Mouse (Mus musculus): ENCODE data around the gene Dhcr7. TPM values are rescaled to one million over a fixed set of nuclear protein-coding genes. Genes with fewer than 3 reads are reported as not detected.

The Dhcr7 gene
- polyA plus RNA-seq, 1 experiment from 2014 or later: 44.5 TPM

DNA sequence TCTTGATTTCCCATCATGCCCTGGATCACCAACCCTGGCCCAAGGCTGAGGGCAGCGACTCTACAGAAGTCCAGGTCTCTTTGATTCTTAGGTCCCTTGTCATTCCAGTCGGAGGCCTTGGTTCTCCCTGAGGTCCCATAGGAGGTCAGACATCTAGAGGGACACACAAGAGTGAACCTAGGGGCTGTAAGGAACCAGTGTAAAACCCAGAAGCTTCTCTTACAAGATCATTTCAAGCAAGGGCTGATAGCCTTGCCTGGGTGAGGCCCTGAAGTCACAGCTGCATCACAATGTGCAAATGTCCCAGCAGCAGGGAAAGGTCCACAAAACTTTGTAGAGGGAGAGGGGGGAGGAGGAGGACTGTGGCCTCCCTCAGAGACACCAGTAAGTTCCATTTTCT lies 43.6 kb downstream of the Dhcr7 start, which contains the start of gene Gm498:
Gene Gm498, plus strand, starts transcription at position 301 of the 400 bp plus-strand sequence.
- Histone ChIP-seq H3K9ac (replicated peaks; ENCODE audit: low read length) (no peak within 1 kb of the TSS), H3K4me3 (ENCODE audit: low read length) (no peak within 1 kb of the TSS), H3K4me2 (replicated peaks; ENCODE audit: low read depth, low read length) (no peak within 1 kb of the TSS), H3K4me1 (ENCODE audit: insufficient read depth, low read length) (no peaks in the 10 kb centered on the region), H3K9me3 (ENCODE audit: low read length) (no peaks in the 10 kb centered on the region), H3K27ac (ENCODE audit: low read length) (no peak within 1 kb of the TSS), H3K36me3 (ENCODE audit: insufficient read depth, low read length) (no peaks in the 10 kb centered on the region), H3K27me3 (ENCODE audit: insufficient read depth, low read length) (no peaks in the 10 kb centered on the region)
- WGBS: 79% methylated on average over 2 of the region's 2 CpGs
- no peak for ATAC-seq (ENCODE audit: low FRiP score, low TSS enrichment)

DNA sequence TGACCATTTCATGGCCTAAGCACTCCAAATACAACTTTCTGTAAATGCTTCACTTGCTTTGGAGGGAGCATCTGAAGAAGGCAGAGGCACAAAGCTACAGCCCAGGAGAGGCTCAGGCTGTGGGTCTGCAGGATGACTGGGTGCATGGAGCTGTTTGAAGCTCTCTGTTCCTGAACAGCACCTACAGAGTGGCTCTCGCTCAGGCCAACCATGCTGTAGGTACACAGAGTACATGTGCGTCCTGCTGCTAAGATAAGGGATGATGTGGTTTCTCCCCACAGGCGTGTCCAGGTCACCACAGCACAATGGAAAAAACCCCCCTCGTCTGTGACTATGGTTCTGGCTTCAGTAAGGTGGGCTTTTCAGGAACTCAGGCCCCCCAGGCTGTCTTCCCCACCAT lies 45.9 kb downstream of the Dhcr7 start:
- WGBS: 87% methylated on average over 4 of the region's 4 CpGs
- ATAC-seq (ENCODE audit: low FRiP score, low TSS enrichment): no peak

GRCm38 (mm10) chr7:143883717-143884116 lies 60.8 kb downstream of the Dhcr7 start:
- Histone ChIP-seq H3K4me2 (replicated peaks; ENCODE audit: low read depth, low read length) (no peak overlapping the region), H3K36me3 (ENCODE audit: insufficient read depth, low read length) (no peaks in the 10 kb centered on the region), H3K27me3 (ENCODE audit: insufficient read depth, low read length) (no peaks in the 10 kb centered on the region), H3K4me1 (ENCODE audit: insufficient read depth, low read length) (no peaks in the 10 kb centered on the region; the same call in 1 of the 2 replicates), H3K27ac (ENCODE audit: low read length) (0 out of 2 replicates have a peak overlapping the region, but pooled peaks have one; percentile 10), H3K4me3 (ENCODE audit: low read length) (no peak overlapping the region), H3K9ac (replicated peaks; ENCODE audit: low read length) (no peak overlapping the region), H3K9me3 (ENCODE audit: low read length) (no peaks in the 10 kb centered on the region)
- 65% methylated on average over 6 of the region's 6 CpGs for WGBS
- ATAC-seq (ENCODE audit: low FRiP score, low TSS enrichment): no peak

More for the DNA sequence above, 45.9 kb downstream of the Dhcr7 start:
- H3K27me3 ChIP-seq (ENCODE audit: insufficient read depth, low read length): no peaks in the 10 kb centered on the region
- H3K4me3 ChIP-seq (ENCODE audit: low read length): no peak overlapping the region
- no peak overlapping the region for H3K27ac ChIP-seq (ENCODE audit: low read length)
- no peaks in the 10 kb centered on the region for H3K4me1 ChIP-seq (ENCODE audit: insufficient read depth, low read length)
- H3K4me2 ChIP-seq (replicated peaks; ENCODE audit: low read depth, low read length): no peak overlapping the region
- no peaks in the 10 kb centered on the region for H3K36me3 ChIP-seq (ENCODE audit: insufficient read depth, low read length)
- peaks cover 9% of the 10 kb centered on the region; the same call in 1 of the 2 replicates for H3K9me3 ChIP-seq (ENCODE audit: low read length)
- no peak overlapping the region for H3K9ac ChIP-seq (replicated peaks; ENCODE audit: low read length)

DNA sequence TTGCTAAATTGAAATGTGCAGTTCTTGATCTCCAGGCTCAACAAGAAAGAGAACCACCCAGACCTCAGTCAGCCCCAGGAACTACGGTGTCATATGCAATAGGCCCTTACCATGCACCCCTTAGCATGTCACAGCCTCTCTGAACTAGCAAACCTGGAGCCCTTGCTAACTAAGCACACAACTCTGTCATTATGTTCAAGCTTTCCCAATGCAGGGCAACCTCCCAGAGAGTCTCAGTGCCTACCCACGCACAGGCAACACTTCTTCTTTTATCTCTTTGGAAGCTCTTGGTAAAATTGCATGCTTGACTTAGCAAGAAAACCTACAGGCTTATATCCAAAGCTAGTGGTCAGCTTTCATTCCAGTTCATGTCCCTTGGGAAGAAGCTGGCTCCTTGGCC lies 68.2 kb downstream of the Dhcr7 start:
- H3K4me3 ChIP-seq (ENCODE audit: low read length): no peak overlapping the region
- 80% methylated on average over 2 of the region's 2 CpGs for WGBS

GRCm38 (mm10) chr7:143892361-143892760 lies 69.4 kb downstream of the Dhcr7 start:
- ATAC-seq (ENCODE audit: low FRiP score, low TSS enrichment): no peak
- Histone ChIP-seq H3K9me3 (ENCODE audit: low read length) (no peaks in the 10 kb centered on the region), H3K9ac (replicated peaks; ENCODE audit: low read length) (no peak overlapping the region), H3K27me3 (ENCODE audit: insufficient read depth, low read length) (no peaks in the 10 kb centered on the region), H3K4me1 (ENCODE audit: insufficient read depth, low read length) (no peaks in the 10 kb centered on the region), H3K36me3 (ENCODE audit: insufficient read depth, low read length) (no peaks in the 10 kb centered on the region), H3K27ac (ENCODE audit: low read length) (no peak overlapping the region), H3K4me3 (ENCODE audit: low read length) (no peak overlapping the region), H3K4me2 (replicated peaks; ENCODE audit: low read depth, low read length) (no peak overlapping the region)
- 67% methylated on average over 2 of the region's 2 CpGs for WGBS

More for the DNA sequence above, 68.2 kb downstream of the Dhcr7 start:
- no peak overlapping the region for H3K9ac ChIP-seq (replicated peaks; ENCODE audit: low read length)
- H3K9me3 ChIP-seq (ENCODE audit: low read length): no peaks in the 10 kb centered on the region
- no peak overlapping the region for H3K4me2 ChIP-seq (replicated peaks; ENCODE audit: low read depth, low read length)
- H3K27ac ChIP-seq (ENCODE audit: low read length): no peak overlapping the region
- H3K4me1 ChIP-seq (ENCODE audit: insufficient read depth, low read length): no peaks in the 10 kb centered on the region
- no peaks in the 10 kb centered on the region for H3K36me3 ChIP-seq (ENCODE audit: insufficient read depth, low read length)
- H3K27me3 ChIP-seq (ENCODE audit: insufficient read depth, low read length): no peaks in the 10 kb centered on the region
- no peak for ATAC-seq (ENCODE audit: low FRiP score, low TSS enrichment)

Small RNA genes lying within 50 kb of the gene (microRNA-seq; reads per million reads assigned to microRNA genes)
- not detected for gene Gm22064

Other genes starting within 250 kb of the Dhcr7 start
- gene Cars, start 223.1 kb upstream of the Dhcr7 start, polyA plus RNA-seq (2015; fragmentation: Nextera tagmentation; extraction: Ambion mirVana): 72.3 and 74.2 TPM in 2 replicates
- 0.51 and 0.56 TPM in 2 replicates for gene Tnfrsf26, start 194.4 kb upstream of the Dhcr7 start, polyA plus RNA-seq (2015; fragmentation: Nextera tagmentation; extraction: Ambion mirVana)
- 10.0 and 12.3 TPM in 2 replicates for gene Tnfrsf22, start 173.5 kb upstream of the Dhcr7 start, polyA plus RNA-seq (2015; fragmentation: Nextera tagmentation; extraction: Ambion mirVana)
- 1.6 and 1.9 TPM in 2 replicates for gene Tnfrsf23, start 137.3 kb upstream of the Dhcr7 start, polyA plus RNA-seq (2015; fragmentation: Nextera tagmentation; extraction: Ambion mirVana)
- gene Osbpl5, start 66.2 kb upstream of the Dhcr7 start, polyA plus RNA-seq (2015; fragmentation: Nextera tagmentation; extraction: Ambion mirVana): 42.1 and 47.1 TPM in 2 replicates
- gene Mrgprg, start 56.2 kb upstream of the Dhcr7 start, polyA plus RNA-seq (2015; fragmentation: Nextera tagmentation; extraction: Ambion mirVana): not detected in 2 replicates
- gene Mrgpre, start 38.6 kb upstream of the Dhcr7 start, polyA plus RNA-seq (2015; fragmentation: Nextera tagmentation; extraction: Ambion mirVana): 2.2 and 2.5 TPM in 2 replicates
- 11.7 and 13.3 TPM in 2 replicates for gene Nadsyn1, start 296 bp upstream of the Dhcr7 start, polyA plus RNA-seq (2015; fragmentation: Nextera tagmentation; extraction: Ambion mirVana)
- gene Gm498, start 43.7 kb downstream of the Dhcr7 start, polyA plus RNA-seq (2015; fragmentation: Nextera tagmentation; extraction: Ambion mirVana): not detected in 2 replicates
- 3.6 and 4.0 TPM in 2 replicates for gene Shank2, start 178.8 kb downstream of the Dhcr7 start, polyA plus RNA-seq (2015; fragmentation: Nextera tagmentation; extraction: Ambion mirVana)

Measured in kidney, embryonic 16.5 days (tissue).